Mouse (Mus musculus): ENCODE data around the gene Tenm2. TPM values are rescaled to one million over a fixed set of nuclear protein-coding genes. Genes with fewer than 3 reads are reported as not detected.

Gene Tenm2
- polyA plus RNA-seq, 1 experiment from 2014 or later, result 18.3 TPM

- H3K9ac ChIP-seq (replicated peaks), result no peak overlapping the region
- H3K27me3 ChIP-seq, result no peaks in the 10 kb centered on the region
- WGBS, result 88% methylated on average over 3 of the region's 3 CpGs
- no peak overlapping the region for H3K27ac ChIP-seq (replicated peaks)
- no peak for ATAC-seq (ENCODE audit: low FRiP score, low read depth)
- H3K4me1 ChIP-seq, result peaks cover 6% of the 10 kb centered on the region; the same call in 1 of the 2 replicates
- H3K4me2 ChIP-seq (replicated peaks), result no peak overlapping the region
- H3K36me3 ChIP-seq, result no peaks in the 10 kb centered on the region
- no peaks in the 10 kb centered on the region for H3K9me3 ChIP-seq
- H3K4me3 ChIP-seq, result no peak overlapping the region
Measured at GRCm38 (mm10) chr11:36886147-36886546, 349.6 kb downstream of the Tenm2 start.

GRCm38 (mm10) chr11:36872961-36873360, 362.8 kb downstream of the Tenm2 start:
- 69% methylated on average over 4 of the region's 4 CpGs for WGBS
- Histone ChIP-seq H3K9me3 (no peaks in the 10 kb centered on the region), H3K4me2 (replicated peaks) (no peak overlapping the region), H3K4me1 (no peaks in the 10 kb centered on the region), H3K27ac (replicated peaks) (no peak overlapping the region), H3K9ac (replicated peaks) (no peak overlapping the region), H3K4me3 (no peak overlapping the region), H3K27me3 (no peaks in the 10 kb centered on the region), H3K36me3 (no peaks in the 10 kb centered on the region)
- ATAC-seq (ENCODE audit: low FRiP score, low read depth), result no peak

DNA sequence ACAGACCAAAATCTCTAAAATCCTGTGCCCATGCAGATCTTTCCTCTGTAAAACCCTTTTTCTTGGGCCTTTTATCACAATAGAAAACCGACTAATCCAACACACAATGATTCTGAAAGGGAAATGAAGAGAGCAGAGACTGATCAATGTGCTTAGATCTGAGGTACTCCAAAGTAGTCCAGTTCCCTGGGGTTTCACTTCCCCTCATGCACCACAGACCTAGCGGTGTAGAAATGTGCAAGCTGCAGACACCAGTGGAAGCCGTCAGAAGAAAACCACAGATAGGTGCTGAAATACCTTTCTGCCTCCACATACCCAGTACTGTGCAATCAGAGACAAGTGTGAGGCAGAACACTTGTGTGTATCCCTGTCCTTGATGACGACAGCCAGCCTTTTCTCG, 365.2 kb downstream of the Tenm2 start:
- Histone ChIP-seq H3K27me3 (no peaks in the 10 kb centered on the region), H3K27ac (replicated peaks) (no peak overlapping the region), H3K9me3 (no peaks in the 10 kb centered on the region), H3K4me3 (no peak overlapping the region), H3K4me1 (no peaks in the 10 kb centered on the region), H3K9ac (replicated peaks) (no peak overlapping the region), H3K36me3 (no peaks in the 10 kb centered on the region), H3K4me2 (replicated peaks) (no peak overlapping the region)
- 59% methylated on average over 5 of the region's 5 CpGs for WGBS
- no peak for ATAC-seq (ENCODE audit: low FRiP score, low read depth)

GRCm38 (mm10) chr11:36851690-36852089, 384.1 kb downstream of the Tenm2 start:
- H3K27me3 ChIP-seq, result no peaks in the 10 kb centered on the region
- no peak for ATAC-seq (ENCODE audit: low FRiP score, low read depth)
- H3K36me3 ChIP-seq, result no peaks in the 10 kb centered on the region
- H3K9me3 ChIP-seq, result no peaks in the 10 kb centered on the region
- H3K4me2 ChIP-seq (replicated peaks), result no peak overlapping the region
- 64% methylated on average over 3 of the region's 3 CpGs for WGBS
- no peak overlapping the region for H3K4me3 ChIP-seq
- H3K4me1 ChIP-seq, result no peaks in the 10 kb centered on the region
- no peak overlapping the region for H3K9ac ChIP-seq (replicated peaks)
- H3K27ac ChIP-seq (replicated peaks), result no peak overlapping the region

DNA sequence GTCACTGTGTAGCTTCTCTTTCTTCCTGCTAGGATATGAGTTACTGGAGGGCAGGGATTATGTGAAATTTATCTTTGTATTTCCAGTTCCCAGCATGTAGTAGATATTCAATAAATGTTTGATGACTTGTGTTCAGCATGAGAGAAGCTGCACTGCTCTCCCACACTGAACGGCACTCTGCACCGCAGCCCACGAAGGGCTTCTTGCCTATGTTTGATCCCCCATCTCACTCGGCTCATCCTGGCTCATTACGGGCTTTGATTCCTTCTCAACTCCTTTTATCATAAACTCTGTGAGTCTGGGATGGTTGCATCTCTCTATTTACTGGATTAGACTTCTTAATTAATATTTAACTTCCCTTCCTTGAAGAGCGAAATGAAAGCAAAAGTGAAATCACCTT, 388.3 kb downstream of the Tenm2 start:
- no peaks in the 10 kb centered on the region for H3K9me3 ChIP-seq
- H3K4me2 ChIP-seq (replicated peaks), result no peak overlapping the region
- no peak overlapping the region for H3K4me3 ChIP-seq
- H3K4me1 ChIP-seq, result no peaks in the 10 kb centered on the region
- no peak for ATAC-seq (ENCODE audit: low FRiP score, low read depth)
- no peak overlapping the region for H3K9ac ChIP-seq (replicated peaks)
- H3K27ac ChIP-seq (replicated peaks), result no peak overlapping the region
- 77% methylated on average over 6 of the region's 6 CpGs for WGBS
- H3K36me3 ChIP-seq, result no peaks in the 10 kb centered on the region
- no peaks in the 10 kb centered on the region for H3K27me3 ChIP-seq

DNA sequence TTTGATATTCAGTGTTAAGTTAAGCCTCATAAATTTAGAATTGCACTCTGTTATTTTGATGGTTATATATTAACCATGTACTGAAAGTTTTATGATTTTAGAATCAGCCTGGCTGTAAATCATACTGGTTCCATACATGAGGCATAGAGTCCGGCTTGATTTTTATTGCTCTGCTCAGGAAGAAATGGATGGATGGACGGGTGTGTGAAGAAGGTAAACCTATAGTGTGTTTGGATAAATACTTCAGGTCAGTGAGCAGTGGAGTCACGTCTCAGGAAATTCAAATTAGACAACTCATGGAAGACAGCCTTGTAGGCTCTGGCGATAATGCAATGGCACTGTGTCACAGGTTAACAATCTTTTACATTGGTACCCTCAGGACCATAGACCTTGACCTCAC, 402.9 kb downstream of the Tenm2 start:
- ATAC-seq (ENCODE audit: low FRiP score, low read depth), result no peak
- no peak overlapping the region for H3K4me2 ChIP-seq (replicated peaks)
- H3K4me1 ChIP-seq, result no peaks in the 10 kb centered on the region
- no peak overlapping the region for H3K9ac ChIP-seq (replicated peaks)
- WGBS, result 84% methylated on average over 4 of the region's 4 CpGs
- no peak overlapping the region for H3K4me3 ChIP-seq
- no peaks in the 10 kb centered on the region for H3K36me3 ChIP-seq
- no peak overlapping the region for H3K27ac ChIP-seq (replicated peaks)
- no peaks in the 10 kb centered on the region for H3K27me3 ChIP-seq
- no peaks in the 10 kb centered on the region for H3K9me3 ChIP-seq

- no peaks in the 10 kb centered on the region for H3K27me3 ChIP-seq
- H3K27ac ChIP-seq (replicated peaks), result no peak overlapping the region
- no peaks in the 10 kb centered on the region for H3K36me3 ChIP-seq
- H3K4me1 ChIP-seq, result no peaks in the 10 kb centered on the region; the same call in 1 of the 2 replicates
- H3K9me3 ChIP-seq, result no peaks in the 10 kb centered on the region
- 61% methylated on average over 11 of the region's 11 CpGs for WGBS
- no peak overlapping the region for H3K4me3 ChIP-seq
- ATAC-seq (ENCODE audit: low FRiP score, low read depth), result no peak
- H3K4me2 ChIP-seq (replicated peaks), result no peak overlapping the region
- no peak overlapping the region for H3K9ac ChIP-seq (replicated peaks)
Measured at GRCm38 (mm10) chr11:36831511-36831910, 404.3 kb downstream of the Tenm2 start.

DNA sequence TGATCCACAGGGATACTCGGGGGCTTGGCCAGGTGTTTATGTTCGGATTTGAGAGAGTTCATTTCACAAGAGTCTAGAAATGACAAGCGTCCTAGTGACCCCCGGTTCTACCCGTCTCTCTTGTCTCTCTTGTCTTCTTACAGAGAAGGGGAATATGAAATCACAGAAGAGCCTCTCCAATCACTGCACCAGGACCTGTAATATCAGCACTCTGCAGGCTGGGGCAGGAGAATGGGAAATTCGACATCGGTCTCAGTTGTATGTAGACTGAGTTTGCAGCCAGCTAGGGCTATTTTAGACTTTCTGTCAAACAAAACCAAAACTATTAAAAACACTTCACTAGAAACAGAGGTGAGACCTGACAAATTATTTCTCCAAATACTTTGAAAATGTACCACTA, 411.1 kb downstream of the Tenm2 start:
- no peak overlapping the region for H3K4me3 ChIP-seq
- 35% methylated on average over 7 of the region's 7 CpGs for WGBS
- no peak for ATAC-seq (ENCODE audit: low FRiP score, low read depth)

GRCm38 (mm10) chr11:36804615-36805014, 431.1 kb downstream of the Tenm2 start:
- Histone ChIP-seq H3K9ac (replicated peaks) (no peak overlapping the region), H3K27me3 (no peaks in the 10 kb centered on the region), H3K9me3 (no peaks in the 10 kb centered on the region), H3K4me3 (no peak overlapping the region), H3K4me2 (replicated peaks) (no peak overlapping the region), H3K36me3 (no peaks in the 10 kb centered on the region), H3K27ac (replicated peaks) (no peak overlapping the region), H3K4me1 (0 out of 2 replicates have a peak, but pooled peaks cover 3% of the 10 kb centered on the region)
- WGBS, result 63% methylated on average over 1 of the region's 1 CpGs
- no peak for ATAC-seq (ENCODE audit: low FRiP score, low read depth)

More for the DNA sequence above, 411.1 kb downstream of the Tenm2 start:
- Histone ChIP-seq H3K27me3 (no peaks in the 10 kb centered on the region), H3K27ac (replicated peaks) (no peak overlapping the region), H3K4me2 (replicated peaks) (no peak overlapping the region), H3K9me3 (no peaks in the 10 kb centered on the region), H3K9ac (replicated peaks) (no peak overlapping the region), H3K4me1 (peaks cover 8% of the 10 kb centered on the region), H3K36me3 (no peaks in the 10 kb centered on the region)

DNA sequence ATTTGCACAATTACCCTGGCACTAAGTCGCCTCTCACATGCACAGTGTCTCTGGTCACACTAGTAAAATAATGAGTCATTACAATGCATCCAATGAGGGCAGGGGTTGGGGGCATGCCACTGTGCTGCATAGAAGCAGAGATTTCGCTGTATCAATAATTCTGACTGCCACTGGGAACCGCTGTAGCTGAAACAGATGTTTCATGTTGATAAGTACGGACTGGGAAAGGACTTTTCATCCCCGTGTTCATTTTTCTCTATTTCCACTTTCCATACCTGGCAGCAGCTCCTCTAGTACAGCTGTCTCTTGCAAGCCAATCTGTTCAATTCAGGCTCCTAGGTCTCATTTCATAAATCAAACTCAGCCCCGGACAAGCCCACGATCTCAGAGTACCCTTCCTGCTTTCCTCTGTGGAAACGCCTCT, 433.5 kb downstream of the Tenm2 start:
- H3K9me3 ChIP-seq, result no peaks in the 10 kb centered on the region
- no peaks in the 10 kb centered on the region for H3K27me3 ChIP-seq
- no peak overlapping the region for H3K4me2 ChIP-seq (replicated peaks)
- no peak overlapping the region for H3K9ac ChIP-seq (replicated peaks)
- H3K36me3 ChIP-seq, result no peaks in the 10 kb centered on the region
- ATAC-seq (ENCODE audit: low FRiP score, low read depth), result no peak
- 52% methylated on average over 8 of the region's 8 CpGs for WGBS
- H3K27ac ChIP-seq (replicated peaks), result 0 out of 2 replicates have a peak overlapping the region, but pooled peaks have one; percentile 15
- 0 out of 2 replicates have a peak, but pooled peaks cover 3% of the 10 kb centered on the region for H3K4me1 ChIP-seq
- H3K4me3 ChIP-seq, result no peak overlapping the region

DNA sequence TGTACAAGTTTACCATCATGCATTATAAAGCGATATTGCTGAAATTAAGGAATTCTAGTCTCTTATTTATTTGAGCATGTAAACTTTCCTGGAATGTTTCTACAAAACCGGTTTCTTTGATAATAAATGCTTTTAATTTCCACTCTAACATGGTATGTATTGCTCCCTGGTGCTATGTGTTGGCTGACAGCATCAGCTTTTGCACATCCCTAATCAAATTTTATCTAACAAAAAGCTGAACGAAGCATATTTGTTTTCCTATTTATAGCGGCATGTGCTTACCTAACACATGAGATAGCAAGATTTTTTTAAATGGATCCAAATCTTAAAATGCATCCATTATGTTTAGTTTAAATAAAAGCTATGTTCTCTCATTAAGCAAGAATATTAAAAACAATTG, 434.1 kb downstream of the Tenm2 start:
- Histone ChIP-seq H3K4me1 (0 out of 2 replicates have a peak, but pooled peaks cover 3% of the 10 kb centered on the region), H3K9ac (replicated peaks) (no peak overlapping the region), H3K36me3 (no peaks in the 10 kb centered on the region), H3K4me2 (replicated peaks) (no peak overlapping the region), H3K27me3 (no peaks in the 10 kb centered on the region), H3K4me3 (no peak overlapping the region), H3K9me3 (no peaks in the 10 kb centered on the region), H3K27ac (replicated peaks) (0 out of 2 replicates have a peak overlapping the region, but pooled peaks have one; percentile 15)
- 82% methylated on average over 4 of the region's 4 CpGs for WGBS
- ATAC-seq (ENCODE audit: low FRiP score, low read depth), result no peak

- WGBS, result 70% methylated on average over 8 of the region's 8 CpGs
- Histone ChIP-seq H3K27me3 (no peaks in the 10 kb centered on the region), H3K4me2 (replicated peaks) (no peak overlapping the region), H3K36me3 (no peaks in the 10 kb centered on the region), H3K27ac (replicated peaks) (no peak overlapping the region), H3K4me3 (no peak overlapping the region), H3K9ac (replicated peaks) (no peak overlapping the region), H3K4me1 (0 out of 2 replicates have a peak, but pooled peaks cover 3% of the 10 kb centered on the region), H3K9me3 (no peaks in the 10 kb centered on the region)
- no peak for ATAC-seq (ENCODE audit: low FRiP score, low read depth)
Measured at GRCm38 (mm10) chr11:36799409-36799808, 436.4 kb downstream of the Tenm2 start.

DNA sequence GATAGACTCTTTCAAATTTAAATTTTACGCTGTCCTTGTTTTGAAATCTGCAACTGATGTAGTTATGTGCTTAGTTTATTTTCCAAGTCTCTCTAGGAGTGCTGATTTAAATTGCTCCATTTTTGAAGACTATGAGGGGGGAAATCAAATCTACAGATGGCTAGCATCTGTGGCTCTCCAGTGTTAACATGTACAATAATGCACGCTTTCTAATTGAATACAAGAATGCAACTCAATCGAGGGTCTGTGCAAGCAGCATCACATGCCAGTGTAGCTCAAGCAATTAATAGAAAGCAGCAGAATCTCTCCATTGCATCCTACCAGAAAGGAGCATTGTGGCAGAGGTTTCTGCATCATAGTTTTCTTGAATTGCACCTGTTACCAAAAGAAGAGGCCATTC, 477.8 kb downstream of the Tenm2 start:
- Histone ChIP-seq H3K4me1 (no peaks in the 10 kb centered on the region), H3K4me3 (no peak overlapping the region), H3K4me2 (replicated peaks) (no peak overlapping the region), H3K27ac (replicated peaks) (no peak overlapping the region), H3K9me3 (no peaks in the 10 kb centered on the region), H3K36me3 (no peaks in the 10 kb centered on the region), H3K27me3 (no peaks in the 10 kb centered on the region), H3K9ac (replicated peaks) (no peak overlapping the region)
- WGBS, result 73% methylated on average over 3 of the region's 3 CpGs
- ATAC-seq (ENCODE audit: low FRiP score, low read depth), result no peak
